Mouse (Mus musculus): ENCODE measurements around the gene Dnase2a. TPM values are rescaled to one million over a fixed set of nuclear protein-coding genes. Genes with fewer than 3 reads are reported as not detected.
A peak's percentile ranks its signal among the peaks of the same experiment; 100 is the strongest.

Dnase2a gene
- total and polyA plus RNA-seq, 3 experiments = 53.7 to 83.4 TPM; not detected in 1

DNA sequence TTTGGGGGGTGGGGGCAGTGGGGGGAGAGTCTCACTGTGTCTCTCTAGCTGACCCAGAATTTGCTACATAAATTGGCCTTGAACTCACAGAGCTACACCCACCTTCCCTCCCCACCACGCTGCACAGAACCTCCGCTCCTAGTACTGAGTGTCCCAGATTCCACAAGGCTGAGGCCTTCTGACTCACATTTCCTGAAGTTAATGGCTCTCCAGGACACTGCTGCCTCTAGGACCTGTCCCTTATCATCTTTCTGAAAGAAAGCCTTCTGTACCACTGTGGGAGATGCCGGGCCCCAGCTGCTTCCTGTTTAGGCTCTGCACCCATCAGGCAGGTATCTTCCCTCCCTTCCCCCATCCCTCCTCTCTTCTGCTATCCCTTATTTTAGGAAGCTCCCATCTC is 58.2 kb downstream of the Dnase2a start (continued):
- TF ChIP-seq ZNF384 (IDR thresholded peaks at IDR 0.05; ENCODE audit: low read depth, low read length) = no peak
- TF ChIP-seq EP300 (IDR thresholded peaks at IDR 0.05; ENCODE audit: low read depth in 1 of 2, low read length in 2 of 2) = peak; percentile 67 to 74
- no peak for TF ChIP-seq CHD1 (IDR thresholded peaks at IDR 0.05; ENCODE audit: low read depth, low read length)
- no peak for TF ChIP-seq MEF2A (IDR thresholded peaks at IDR 0.05; ENCODE audit: extremely low read depth, insufficient replicate concordance, low read depth, low read length, poor library complexity, severe bottlenecking)
- no peak for TF ChIP-seq MAFK (IDR thresholded peaks at IDR 0.05; ENCODE audit: borderline replicate concordance, low read depth, low read length)
- peak; percentile 49; the same call in 1 of the 2 replicates for TF ChIP-seq ZMIZ1 (IDR thresholded peaks at IDR 0.05; ENCODE audit: low read depth, low read length)

DNA sequence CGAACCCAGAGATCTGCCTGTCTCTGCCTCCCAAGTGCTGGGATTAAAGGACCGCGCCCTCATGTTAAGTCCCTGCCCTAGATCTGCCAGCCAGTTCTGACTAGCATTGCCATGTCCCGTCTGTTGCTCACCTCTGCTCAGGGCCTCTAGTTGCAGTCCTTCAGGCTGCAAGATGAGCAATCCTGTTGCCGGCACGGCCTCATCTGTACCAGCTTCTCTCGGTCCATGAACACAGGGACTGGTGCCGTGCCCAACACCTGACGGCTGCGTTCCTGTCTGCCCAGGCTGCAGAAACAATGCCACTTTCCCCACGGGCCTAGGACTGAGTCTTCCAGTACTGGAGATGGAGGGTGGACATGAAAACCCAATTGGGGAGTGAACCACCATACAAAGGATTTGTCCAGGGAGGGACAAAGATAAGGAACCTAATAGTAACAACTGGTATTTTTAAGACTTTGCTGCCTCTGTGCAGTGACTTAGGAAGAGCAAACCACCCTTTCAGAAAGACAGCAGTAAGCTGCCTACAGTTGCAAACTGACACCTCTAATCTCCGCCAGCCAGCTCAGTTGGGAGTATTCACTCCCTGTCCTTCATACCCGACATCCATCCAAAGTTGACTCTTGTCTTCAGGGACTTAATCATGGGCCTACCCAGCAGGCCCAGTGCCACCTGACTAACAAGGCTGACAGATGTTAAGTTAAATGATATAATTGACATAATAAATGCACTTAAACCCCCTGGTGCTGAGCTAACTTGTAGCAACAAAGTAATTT is 59.4 kb downstream of the Dnase2a start:
- peak; percentile 24 to 41; a peak in 2 of 4 replicates for TF ChIP-seq EP300 (IDR thresholded peaks at IDR 0.05; ENCODE audit: low read depth in 1 of 2, low read length in 2 of 2)
- TF ChIP-seq MYB (IDR thresholded peaks at IDR 0.05; ENCODE audit: low read depth, low read length) = peak; percentile 19; the same call in 1 of the 2 replicates
- peak; percentile 62 for TF ChIP-seq TAL1 (IDR thresholded peaks at IDR 0.05; ENCODE audit: low read length)
- TF ChIP-seq GATA1 (IDR thresholded peaks at IDR 0.05; ENCODE audit: low read depth, low read length) = 0 out of 2 replicates have a peak, but pooled peaks have one; percentile 17
- peak; percentile 57; the same call in 1 of the 2 replicates for TF ChIP-seq TCF12 (IDR thresholded peaks at IDR 0.05; ENCODE audit: low read depth, low read length)
- no peak for TF ChIP-seq ZNF384 (IDR thresholded peaks at IDR 0.05; ENCODE audit: low read depth, low read length)
- DNase-seq (ENCODE audit: low read depth, low spot score) = peak; percentile 70
- H3K27me3 ChIP-seq (ENCODE audit: control insufficient read depth in 1 of 2, insufficient read depth in 2 of 2, low read length in 2 of 2) = no peaks in the 10 kb centered on the region
- peaks cover 7 to 36% of the 10 kb centered on the region in 2 experiments for H3K4me1 ChIP-seq (ENCODE audit: control insufficient read depth in 1 of 2, insufficient read depth in 2 of 2, low read length in 2 of 2)
- H3K79me2 ChIP-seq (ENCODE audit: control insufficient read depth, insufficient read depth, low read length, poor library complexity) = peaks cover 22% of the 10 kb centered on the region
- H3K9ac ChIP-seq (ENCODE audit: control insufficient read depth, low read depth, low read length, poor library complexity, severe bottlenecking) = peak overlapping the region; percentile 91; the same call in 1 of the 2 replicates
- no peaks in the 10 kb centered on the region for H3K9me3 ChIP-seq (replicated peaks; ENCODE audit: insufficient read depth, low read length)
- H3K27ac ChIP-seq (ENCODE audit: control insufficient read depth, low read depth, low read length) = peak overlapping the region; percentile 84
- H3K36me3 ChIP-seq (ENCODE audit: control insufficient read depth in 1 of 2, insufficient read depth in 2 of 2, low read length in 2 of 2) = peaks cover 4 to 33% of the 10 kb centered on the region in 2 experiments; a peak in 3 of 4 replicates
- no peak overlapping the region; a peak in 1 of 4 replicates for H3K4me3 ChIP-seq (ENCODE audit: control insufficient read depth in 1 of 2, insufficient read depth in 1 of 2, low read depth in 2 of 2, low read length in 2 of 2)

DNA sequence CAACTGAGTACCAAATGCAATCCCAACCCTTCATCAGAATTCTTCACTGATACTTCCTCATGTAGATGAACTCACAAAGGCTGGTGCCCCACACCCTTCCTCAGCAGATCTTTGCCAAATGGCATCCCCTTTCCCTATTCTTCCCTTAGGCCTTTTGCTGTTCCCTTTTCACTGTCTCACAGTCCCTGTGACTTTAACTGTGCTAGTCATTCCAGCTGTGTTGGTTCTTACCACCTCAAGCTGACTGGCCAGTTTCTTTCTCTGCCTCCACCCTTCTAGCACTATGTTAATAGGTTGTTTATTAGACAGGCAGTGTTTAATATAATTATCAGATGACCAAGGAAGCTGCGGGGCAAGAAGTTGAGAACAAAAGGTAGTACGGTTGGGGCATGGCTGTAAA is 60.3 kb downstream of the Dnase2a start:
- Histone ChIP-seq H3K36me3 (ENCODE audit: control insufficient read depth in 1 of 2, insufficient read depth in 2 of 2, low read length in 2 of 2) (peaks cover 4 to 35% of the 10 kb centered on the region in 2 experiments; a peak in 3 of 4 replicates), H3K27ac (ENCODE audit: control insufficient read depth, low read depth, low read length) (peak overlapping the region; percentile 84), H3K27me3 (ENCODE audit: control insufficient read depth in 1 of 2, insufficient read depth in 2 of 2, low read length in 2 of 2) (no peaks in the 10 kb centered on the region), H3K79me2 (ENCODE audit: control insufficient read depth, insufficient read depth, low read length, poor library complexity) (peaks cover 22% of the 10 kb centered on the region), H3K4me3 (ENCODE audit: control insufficient read depth in 1 of 2, insufficient read depth in 1 of 2, low read depth in 2 of 2, low read length in 2 of 2) (peak overlapping the region; percentile 65 to 73), H3K9me3 (replicated peaks; ENCODE audit: insufficient read depth, low read length) (no peaks in the 10 kb centered on the region), H3K4me1 (ENCODE audit: control insufficient read depth in 1 of 2, insufficient read depth in 2 of 2, low read length in 2 of 2) (peaks cover 7 to 36% of the 10 kb centered on the region in 2 experiments), H3K9ac (ENCODE audit: control insufficient read depth, low read depth, low read length, poor library complexity, severe bottlenecking) (peak overlapping the region; percentile 91)
- TF ChIP-seq BHLHE40 (IDR thresholded peaks at IDR 0.05; ENCODE audit: borderline replicate concordance, low read depth, low read length) = no peak
- no peak for TF ChIP-seq ZMIZ1 (IDR thresholded peaks at IDR 0.05; ENCODE audit: low read depth, low read length)
- no peak for TF ChIP-seq TBP (IDR thresholded peaks at IDR 0.05; ENCODE audit: low read depth, low read length)
- no peak for TF ChIP-seq RAD21 (IDR thresholded peaks at IDR 0.05; ENCODE audit: low read depth, low read length)
- 0 out of 2 replicates have a peak, but pooled peaks have one; percentile 20 for TF ChIP-seq SIN3A (IDR thresholded peaks at IDR 0.05; ENCODE audit: low read length)
- no peak for TF ChIP-seq SMC3 (IDR thresholded peaks at IDR 0.05; ENCODE audit: low read depth, low read length)
- TF ChIP-seq POLR2A (IDR thresholded peaks at IDR 0.05; ENCODE audit: control insufficient read depth in 1 of 2, insufficient read depth in 1 of 2, low read depth in 1 of 2, low read length in 2 of 2, poor library complexity in 1 of 2) = no peak
- no peak for TF ChIP-seq UBTF (IDR thresholded peaks at IDR 0.05; ENCODE audit: borderline replicate concordance, insufficient read depth, low read depth, low read length)
- TF ChIP-seq NRF1 (IDR thresholded peaks at IDR 0.05; ENCODE audit: insufficient read depth, low read depth, low read length, poor library complexity, severe bottlenecking) = no peak
- TF ChIP-seq POLR2AphosphoS5 (IDR thresholded peaks at IDR 0.05; ENCODE audit: borderline replicate concordance, low read depth, low read length) = no peak
- TF ChIP-seq MXI1 (IDR thresholded peaks at IDR 0.05; ENCODE audit: low read depth, low read length) = peak; percentile 26; the same call in 1 of the 2 replicates
- no peak for TF ChIP-seq NELFE (IDR thresholded peaks at IDR 0.05; ENCODE audit: low read depth, low read length)
- no peak for TF ChIP-seq CHD1 (IDR thresholded peaks at IDR 0.05; ENCODE audit: low read depth, low read length)
- no peak; a peak in 1 of 4 replicates for TF ChIP-seq EP300 (IDR thresholded peaks at IDR 0.05; ENCODE audit: low read depth in 1 of 2, low read length in 2 of 2)
- TF ChIP-seq E2F4 (IDR thresholded peaks at IDR 0.05; ENCODE audit: borderline replicate concordance, low read depth, low read length) = no peak
- DNase-seq (ENCODE audit: low read depth, low spot score) = peak; percentile 74
